Comparison of ENCODE assay signal across 26 mouse cellular contexts in the genomic region with DNA sequence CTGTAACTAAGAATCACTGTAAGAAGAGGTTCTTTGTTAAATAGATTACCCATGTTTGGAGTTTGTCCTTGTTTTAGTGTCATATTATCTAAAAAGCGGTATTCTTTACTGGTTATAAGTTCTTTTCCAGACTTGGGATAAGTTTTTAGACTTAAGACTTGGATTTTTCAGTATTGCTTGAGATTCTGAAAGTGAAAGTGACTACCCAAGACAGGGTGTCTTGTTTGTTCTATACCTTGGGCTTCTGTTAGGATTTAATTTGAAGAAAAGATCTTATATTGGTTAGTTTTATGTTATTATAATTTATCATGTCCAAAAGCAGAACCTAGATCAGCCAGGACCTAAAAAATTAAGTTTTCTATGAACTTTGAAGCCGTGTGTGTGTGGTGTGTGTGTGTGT.
"Had no signal": no experiment of that assay in that cellular context is flagged by ENCODE, and none has a peak within 500 bp of the region (broad histone marks: within the 10 kb centered on the region; RNA-seq: fewer than 3 reads in every experiment).

No protein-coding gene starts in this region.

- H3K27me3 ChIP-seq: embryonic facial prominence, embryonic 12.5 days; embryonic facial prominence, embryonic 13.5 days; embryonic facial prominence, embryonic 15.5 days; forebrain, embryonic 12.5 days; forebrain, embryonic 13.5 days; forebrain, embryonic 15.5 days had no signal

- H3K4me1 ChIP-seq: embryonic facial prominence, embryonic 10.5 days; embryonic facial prominence, embryonic 12.5 days; embryonic facial prominence, embryonic 13.5 days; embryonic facial prominence, embryonic 15.5 days; forebrain, embryonic 10.5 days; forebrain, embryonic 12.5 days; forebrain, embryonic 13.5 days had no signal

- H3K9ac ChIP-seq: embryonic facial prominence, embryonic 12.5 days; embryonic facial prominence, embryonic 13.5 days; embryonic facial prominence, embryonic 15.5 days; forebrain, embryonic 12.5 days; forebrain, embryonic 13.5 days; forebrain, embryonic 15.5 days; forebrain, postnatal 0 days had no signal

- H3K4me2 ChIP-seq: embryonic facial prominence, embryonic 12.5 days; embryonic facial prominence, embryonic 13.5 days; embryonic facial prominence, embryonic 15.5 days; forebrain, embryonic 12.5 days; forebrain, embryonic 13.5 days; forebrain, embryonic 15.5 days had no signal

- H3K27ac ChIP-seq: embryonic facial prominence, embryonic 10.5 days; embryonic facial prominence, embryonic 12.5 days; embryonic facial prominence, embryonic 13.5 days; embryonic facial prominence, embryonic 15.5 days; forebrain, embryonic 10.5 days; forebrain, embryonic 12.5 days; forebrain, embryonic 13.5 days; forebrain, embryonic 15.5 days; gastrocnemius, adult 2 months; heart, adult 2 months had no signal

- H3K4me3 ChIP-seq: embryonic facial prominence, embryonic 10.5 days; embryonic facial prominence, embryonic 12.5 days; embryonic facial prominence, embryonic 13.5 days; embryonic facial prominence, embryonic 15.5 days; erythroblast, embryonic 14.5 days; forebrain, embryonic 10.5 days; forebrain, embryonic 12.5 days; forebrain, embryonic 13.5 days; forebrain, embryonic 15.5 days; gastrocnemius, adult 2 months; heart, adult 2 months had no signal

- H3K9me3 ChIP-seq: embryonic facial prominence, embryonic 10.5 days; embryonic facial prominence, embryonic 12.5 days; embryonic facial prominence, embryonic 13.5 days; embryonic facial prominence, embryonic 15.5 days; forebrain, embryonic 10.5 days; forebrain, embryonic 12.5 days; forebrain, embryonic 13.5 days; forebrain, embryonic 15.5 days had no signal

- DNase-seq: cerebellum, adult 9-10 months; cerebellum, adult 9-11 months; cerebellum, postnatal 10 days; cerebellum, postnatal 14 days; cerebellum, postnatal 25 days; cerebellum, postnatal 36 days; embryo, embryonic 11 days; forebrain, postnatal 0 days; gastrocnemius, adult 2 months; gastrocnemius, postnatal 10 days; gastrocnemius, postnatal 14 days; gastrocnemius, postnatal 25 days; gastrocnemius, postnatal 36 days; heart, adult 18-20 months; heart, adult 2 months had no signal

- ATAC-seq: forebrain, embryonic 13.5 days; forebrain, embryonic 14.5 days; forebrain, embryonic 15.5 days; forebrain, embryonic 16.5 days; forebrain, postnatal 0 days had no signal
